Mouse (Mus musculus): ENCODE results near the gene Nup62.
A peak's percentile ranks its signal among the peaks of the same experiment; 100 is the strongest.

Nup62 gene

DNA sequence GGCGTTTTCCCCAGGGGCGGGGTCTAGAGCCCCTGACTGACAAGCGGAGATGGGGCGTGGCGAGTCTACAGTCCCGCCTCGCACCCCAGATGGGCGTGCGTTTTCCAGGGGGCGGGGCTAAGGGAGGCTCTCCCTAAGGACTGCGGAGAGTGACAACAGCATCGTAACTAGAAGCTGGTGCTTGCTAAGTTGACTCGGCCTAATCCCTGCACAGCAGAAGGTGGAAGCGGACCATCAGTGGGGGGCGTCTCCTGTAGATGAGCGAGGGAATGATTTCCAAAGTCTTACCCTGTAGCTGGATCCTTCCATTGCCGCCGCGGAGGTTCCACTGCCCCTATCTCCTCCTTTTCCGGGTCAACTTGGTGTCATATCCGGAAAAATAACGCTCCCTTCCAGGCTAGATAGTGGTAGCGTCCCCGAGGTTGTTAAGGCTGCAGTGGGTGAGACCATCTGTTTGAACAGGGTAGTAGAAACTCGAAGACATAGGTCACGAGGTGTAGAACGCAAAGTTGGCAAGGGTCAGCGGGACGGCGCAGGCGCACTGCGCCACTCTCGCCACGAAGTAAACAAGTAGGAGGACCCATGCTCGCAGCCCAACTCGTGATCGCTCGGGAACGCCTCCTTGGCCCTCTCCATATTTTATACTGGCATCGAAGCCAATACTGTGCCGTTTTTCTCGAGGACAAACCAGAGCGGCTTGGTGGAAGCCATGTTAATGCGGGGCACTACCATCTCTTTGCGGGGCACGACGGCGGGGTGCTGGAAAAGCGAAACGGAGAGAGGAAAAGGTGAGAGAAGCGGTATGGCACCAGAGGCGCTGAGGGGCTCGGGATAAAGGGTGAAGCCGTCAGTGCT lies 32.9 kb downstream of the Nup62 start, which contains the start of the genes Akt1s1 and Tbc1d17:
TSS of gene Akt1s1 (plus strand) at position 431 of the 855 bp plus-strand sequence.
TSS of gene Tbc1d17 (minus strand) at position 519 of the 855 bp plus-strand sequence.
- peak; percentile 100 for DNase-seq (ENCODE audit: inconsistent age in 2 of 2, low spot score in 1 of 2)

DNA sequence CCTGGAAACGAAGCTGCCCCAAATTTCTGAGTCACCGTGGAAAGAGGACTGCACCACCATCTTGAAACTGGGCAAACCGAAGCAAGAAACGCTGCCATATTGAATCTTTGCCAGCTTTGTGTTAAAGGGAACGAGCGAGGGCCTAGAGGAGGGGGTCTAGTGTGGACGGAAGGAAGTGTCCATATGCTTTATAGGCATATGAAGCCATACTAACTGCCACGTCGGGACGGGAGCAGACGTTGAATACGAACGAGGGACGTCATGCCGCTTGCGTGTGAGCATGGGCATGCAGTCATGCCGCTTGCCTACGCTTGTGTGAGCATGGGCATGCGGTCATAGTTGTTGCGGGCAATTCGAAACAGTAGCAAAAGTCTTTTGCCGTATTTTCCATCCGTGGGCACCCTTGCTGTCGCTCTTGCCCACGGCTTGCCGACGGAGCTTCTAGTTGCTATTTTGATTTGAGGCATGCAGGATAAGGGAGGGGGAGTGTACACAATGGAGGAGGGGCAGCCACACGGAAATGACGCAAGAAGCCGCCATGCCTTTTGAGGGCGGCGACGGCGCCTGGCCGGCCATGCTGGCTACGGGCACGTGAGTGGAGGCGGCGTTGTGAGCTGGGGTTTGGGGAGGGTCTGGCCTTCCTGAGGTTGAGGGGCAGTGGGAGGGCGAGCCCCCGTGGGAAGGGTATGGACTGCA lies 33.7 kb downstream of the Nup62 start:
- peak; percentile 94 to 97 for DNase-seq (ENCODE audit: inconsistent age in 2 of 2, low spot score in 1 of 2)

DNA sequence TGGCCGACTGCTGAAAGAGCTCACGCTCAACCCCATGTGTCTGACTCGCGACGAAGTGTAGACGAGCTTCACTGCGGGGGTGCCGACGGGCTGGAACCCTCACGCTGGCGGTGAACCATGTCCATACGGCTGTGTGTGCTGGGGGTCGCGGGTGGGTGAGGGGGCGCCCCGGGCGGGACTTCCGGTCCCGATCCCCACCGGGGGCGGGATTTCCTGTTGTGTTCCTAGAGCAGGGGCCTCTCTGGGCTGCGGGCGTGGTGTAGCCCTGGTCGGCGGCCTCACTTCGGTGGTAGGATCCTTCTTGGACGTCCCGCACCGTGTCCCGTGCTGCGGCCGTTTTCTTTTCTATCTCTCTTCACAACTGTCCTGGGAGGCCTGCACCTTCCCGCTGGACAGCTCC lies 34.3 kb downstream of the Nup62 start:
- peak; percentile 85 to 93 for DNase-seq (ENCODE audit: inconsistent age in 2 of 2, low spot score in 1 of 2)

DNA sequence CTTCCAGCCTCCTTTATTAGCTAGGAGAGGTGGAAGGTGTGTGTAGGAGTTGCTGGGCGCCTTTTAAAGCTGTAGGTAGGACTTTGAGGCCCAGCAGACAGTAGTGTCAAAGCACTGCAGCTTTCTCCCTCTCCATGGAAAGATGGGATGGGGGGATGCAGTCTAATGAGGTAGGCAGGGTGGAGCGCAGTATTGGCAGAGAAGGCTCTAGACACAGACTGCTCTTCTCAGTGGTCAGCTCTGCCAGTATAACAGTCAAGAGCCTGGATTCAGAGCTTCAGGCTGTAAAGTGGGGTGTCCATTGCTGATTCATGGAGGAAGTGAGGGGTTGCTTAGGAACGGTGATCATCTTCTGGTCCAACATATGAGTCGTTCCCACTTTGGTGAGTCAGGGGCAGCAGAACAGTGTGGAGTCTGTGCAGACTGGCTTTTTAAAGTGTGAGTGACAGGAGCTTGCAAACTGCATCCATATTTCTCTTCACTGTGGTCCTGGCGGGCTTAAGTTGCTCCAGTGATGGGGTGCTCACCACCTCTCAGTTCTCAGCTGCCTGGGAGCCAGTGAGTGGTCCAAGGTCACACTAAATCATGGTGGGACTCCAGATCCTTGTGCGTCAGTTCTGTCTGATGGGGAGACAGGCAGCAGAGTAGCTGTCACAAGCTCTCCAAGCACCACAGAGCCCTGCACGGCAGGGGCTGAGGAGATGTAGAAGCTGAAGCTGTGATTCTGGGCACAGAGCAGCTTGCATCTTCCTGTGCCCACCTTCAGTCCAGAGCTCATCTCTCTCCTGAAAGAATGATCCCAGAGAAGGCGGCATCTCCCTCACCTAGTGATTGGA lies 35.1 kb downstream of the Nup62 start:
- peak; percentile 40 to 60 for DNase-seq (ENCODE audit: inconsistent age in 2 of 2, low spot score in 1 of 2)

DNA sequence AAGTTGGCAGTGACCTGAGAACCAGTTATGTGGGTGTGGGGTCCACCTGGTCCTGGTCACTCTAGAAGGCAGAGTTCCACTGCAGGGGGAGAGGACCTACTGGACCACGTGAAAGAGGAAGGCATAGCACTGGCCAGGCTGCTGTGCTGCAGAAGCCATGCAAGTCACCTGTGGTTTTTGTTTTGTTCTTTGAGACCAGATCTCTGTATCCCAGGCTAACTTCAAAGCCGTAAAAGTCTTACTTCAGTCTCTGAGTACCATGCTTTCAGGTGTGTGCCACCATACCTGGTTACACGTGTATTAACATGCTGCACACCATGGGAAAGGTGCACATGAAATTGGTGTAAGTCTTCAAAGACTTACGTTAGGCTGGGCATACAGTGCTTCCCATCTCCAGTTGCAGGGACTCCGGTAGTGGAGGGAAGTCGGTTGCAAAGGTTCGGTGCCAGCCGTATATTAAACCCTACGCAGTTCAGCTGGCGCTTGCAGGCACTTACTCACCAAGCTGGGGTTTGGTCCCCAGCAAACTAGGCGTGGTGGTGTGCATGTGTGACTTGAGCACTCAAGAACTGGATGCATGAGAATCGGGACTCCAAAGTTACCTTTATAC lies 35.8 kb downstream of the Nup62 start:
- DNase-seq (ENCODE audit: inconsistent age in 2 of 2, low spot score in 1 of 2), result no peak

DNA sequence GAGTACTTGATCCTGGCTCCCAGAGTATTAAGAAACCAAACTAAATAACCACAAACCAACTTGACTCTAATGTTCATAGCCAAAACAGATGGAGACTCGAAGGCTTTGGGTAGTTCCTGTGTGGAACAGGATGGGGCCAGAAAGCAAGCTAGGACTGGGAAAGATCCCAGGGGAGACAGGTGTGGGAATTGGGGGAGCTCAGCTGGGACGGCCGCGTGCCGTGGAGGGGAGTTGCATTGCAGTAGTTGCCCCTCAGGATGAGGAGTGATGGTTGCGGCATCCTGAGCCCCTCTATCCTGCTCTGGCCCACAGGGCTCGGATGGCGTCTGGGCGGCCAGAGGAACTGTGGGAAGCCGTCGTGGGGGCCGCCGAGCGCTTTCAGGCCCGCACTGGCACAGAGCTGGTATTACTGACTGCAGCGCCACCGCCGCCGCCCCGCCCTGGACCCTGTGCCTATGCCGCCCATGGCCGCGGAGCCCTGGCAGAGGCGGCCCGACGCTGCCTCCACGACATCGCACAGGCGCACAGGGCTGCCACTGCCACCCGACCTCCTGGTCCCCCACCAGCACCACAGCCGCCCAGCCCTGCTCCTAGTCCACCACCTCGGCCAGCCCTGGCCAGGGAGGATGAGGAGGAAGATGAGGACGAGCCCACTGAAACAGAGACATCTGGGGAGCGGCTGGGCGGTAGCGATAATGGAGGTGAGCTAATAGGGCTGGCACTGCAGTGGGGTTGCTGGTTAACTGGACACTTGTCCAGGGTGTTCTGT lies 36.6 kb downstream of the Nup62 start:
- DNase-seq (ENCODE audit: inconsistent age in 2 of 2, low spot score in 1 of 2), result peak; percentile 55 to 56

DNA sequence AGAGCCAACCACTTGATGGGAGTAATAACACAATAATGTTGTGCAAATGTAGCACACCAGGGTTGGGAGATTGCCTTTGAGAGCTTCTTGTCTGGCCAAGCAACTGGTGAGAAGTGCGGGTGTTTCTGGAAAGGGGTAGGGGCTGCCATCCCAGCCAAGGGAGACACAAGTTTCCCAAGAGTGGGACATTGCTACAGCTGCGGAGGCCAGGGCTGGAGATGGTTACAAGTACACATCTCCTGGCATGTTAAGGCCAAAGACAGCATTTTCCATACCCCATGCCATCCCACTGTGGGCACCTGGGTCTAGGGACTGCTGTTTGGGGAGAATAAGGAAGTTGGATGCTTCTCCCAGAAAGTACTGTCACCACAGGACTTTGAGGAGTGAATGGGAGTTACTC lies 37.2 kb downstream of the Nup62 start:
- DNase-seq (ENCODE audit: inconsistent age in 2 of 2, low spot score in 1 of 2), result peak in 1 of 2 experiments; percentile 62

DNA sequence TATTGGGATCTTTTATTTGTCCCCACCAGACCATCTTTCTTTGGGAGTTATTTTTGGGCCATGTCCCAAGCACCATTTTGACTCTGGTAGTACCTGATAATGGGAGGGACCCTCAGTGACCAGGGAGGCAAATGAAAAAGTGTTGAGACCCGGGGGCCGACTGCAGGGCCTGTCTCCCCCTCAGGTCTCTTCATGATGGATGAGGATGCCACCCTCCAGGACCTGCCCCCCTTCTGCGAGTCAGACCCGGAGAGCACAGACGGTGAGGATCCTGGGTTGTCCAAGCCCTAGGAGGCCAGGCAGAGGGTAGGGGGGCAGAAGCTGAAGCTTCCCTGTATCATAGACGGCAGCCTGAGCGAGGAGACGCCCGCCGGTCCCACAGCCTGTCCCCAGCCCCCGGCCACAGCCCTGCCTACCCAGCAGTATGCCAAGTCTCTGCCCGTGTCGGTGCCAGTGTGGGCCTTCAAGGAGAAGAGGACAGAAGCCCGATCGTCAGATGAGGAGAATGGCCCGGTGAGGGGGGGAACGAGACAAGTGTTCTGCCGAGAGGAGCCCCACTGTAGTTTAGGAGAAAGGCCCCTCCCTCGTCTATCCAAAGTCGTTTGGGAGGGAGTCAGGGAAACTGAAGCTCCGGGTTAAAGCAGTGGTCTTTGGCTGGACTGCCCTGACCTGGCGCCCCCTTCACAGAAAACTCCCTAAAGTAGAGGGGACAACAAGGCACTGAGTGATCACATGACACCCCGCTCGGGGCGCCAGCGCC lies 37.9 kb downstream of the Nup62 start:
- no peak for DNase-seq (ENCODE audit: inconsistent age in 2 of 2, low spot score in 1 of 2)

DNA sequence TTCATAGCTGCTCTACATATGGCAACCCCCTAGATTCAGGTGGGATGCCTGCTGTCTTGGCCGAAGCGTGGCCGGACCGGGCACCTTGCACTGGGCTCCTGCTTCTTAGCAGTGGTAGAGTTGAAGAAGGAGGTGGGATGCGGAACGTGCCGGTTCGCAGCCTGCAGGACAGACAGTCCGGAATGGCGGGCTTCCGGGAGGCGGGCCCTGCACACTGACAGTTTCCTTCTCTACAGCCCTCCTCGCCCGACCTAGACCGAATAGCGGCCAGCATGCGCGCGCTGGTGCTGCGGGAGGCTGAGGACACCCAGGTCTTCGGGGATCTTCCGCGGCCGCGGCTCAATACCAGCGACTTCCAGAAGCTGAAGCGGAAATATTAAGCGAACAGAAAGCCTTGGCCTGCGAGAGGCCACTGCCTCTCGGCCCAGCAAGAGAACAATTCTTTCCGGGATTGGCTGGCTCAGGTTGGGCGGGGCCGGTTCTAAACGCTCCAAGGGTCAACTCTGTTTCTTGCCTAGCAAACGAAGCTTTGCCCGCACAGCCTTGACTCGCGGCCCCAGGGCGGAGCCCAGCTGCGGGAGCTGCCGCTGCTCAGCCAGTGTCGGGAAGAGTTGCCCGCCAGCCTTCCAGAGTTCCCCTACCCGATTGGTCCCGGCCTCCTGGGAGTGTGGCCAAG lies 38.6 kb downstream of the Nup62 start:
- DNase-seq (ENCODE audit: inconsistent age in 2 of 2, low spot score in 1 of 2), result peak; percentile 95 to 98

DNA sequence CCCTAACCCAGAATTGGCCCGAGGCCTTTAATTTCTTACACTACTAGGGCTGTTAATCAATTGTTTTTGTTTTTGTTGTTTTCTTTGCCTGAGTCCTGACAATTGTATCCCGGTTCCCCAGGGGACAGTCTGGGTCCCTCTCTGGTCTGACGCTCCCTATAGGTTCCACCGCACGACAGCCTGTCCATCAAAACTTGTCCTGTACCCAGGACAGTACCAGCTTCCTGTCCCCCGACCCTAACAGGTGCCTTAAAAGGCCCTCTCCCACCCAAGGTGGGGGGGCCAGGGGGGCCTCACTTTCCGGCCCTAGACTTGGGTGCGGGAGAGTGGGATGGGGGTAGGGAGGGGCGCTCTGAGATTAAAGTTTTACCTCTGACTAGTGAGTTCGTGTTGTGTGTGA lies 39.1 kb downstream of the Nup62 start:
- no peak for DNase-seq (ENCODE audit: inconsistent age in 2 of 2, low spot score in 1 of 2)

DNA sequence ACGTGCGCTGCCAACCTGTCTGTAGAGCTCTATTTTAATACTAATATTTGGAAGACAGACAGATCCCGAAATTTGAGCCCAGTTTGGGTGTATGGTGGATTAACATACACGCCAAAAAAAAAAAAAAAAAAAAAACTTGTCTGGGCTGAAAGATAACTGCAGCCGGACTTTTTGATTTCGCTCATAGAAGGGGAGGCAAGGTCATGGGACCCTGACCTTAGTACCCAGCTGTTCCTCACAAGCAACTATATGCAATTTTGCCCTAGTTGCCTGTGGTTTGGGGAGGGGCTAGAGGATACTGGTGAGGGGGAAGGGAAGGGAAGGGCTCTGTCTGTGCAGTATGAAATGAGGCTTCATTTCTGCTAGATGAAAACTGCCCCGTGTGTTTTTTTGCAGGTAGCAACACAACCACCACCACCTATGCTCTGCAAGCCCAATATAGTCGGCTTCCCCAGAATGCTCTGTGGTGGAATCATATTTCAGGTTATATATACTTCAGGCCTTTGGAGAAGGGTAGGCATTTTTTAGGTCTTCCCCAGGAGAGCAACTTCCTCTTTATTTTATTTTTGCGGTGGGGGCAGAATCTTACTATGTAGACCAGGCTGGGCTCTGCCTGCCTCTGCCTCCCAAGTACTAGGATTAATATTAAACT lies 40.5 kb downstream of the Nup62 start:
- DNase-seq (ENCODE audit: inconsistent age in 2 of 2, low spot score in 1 of 2), result no peak

DNA sequence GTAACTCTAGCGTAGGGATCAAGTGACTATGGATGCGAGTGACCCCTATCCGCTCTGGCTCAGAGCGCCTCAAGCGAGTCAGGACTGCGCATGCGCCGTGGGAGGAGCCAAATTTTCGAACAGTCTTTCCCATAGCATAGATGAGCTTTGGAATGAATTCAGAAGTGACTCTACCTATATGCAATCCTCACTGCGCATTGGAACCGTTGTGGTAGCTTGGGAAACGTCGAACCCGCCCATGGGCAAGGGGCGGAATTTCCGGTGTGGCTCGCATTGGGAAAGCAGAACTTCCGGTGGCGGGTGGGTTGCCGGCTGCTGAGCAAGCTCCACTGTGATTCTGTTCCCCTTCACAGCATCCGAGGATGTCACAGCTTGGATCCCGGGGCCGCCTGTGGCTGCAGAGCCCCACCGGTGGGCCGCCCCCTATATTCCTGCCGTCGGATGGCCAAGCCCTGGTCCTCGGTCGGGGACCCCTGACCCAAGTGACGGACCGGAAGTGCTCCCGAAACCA lies 41.2 kb downstream of the Nup62 start, which contains the start of gene Pnkp:
TSS of gene Pnkp (plus strand) at position 98 of the 511 bp plus-strand sequence.
- peak; percentile 90 to 97 for DNase-seq (ENCODE audit: inconsistent age in 2 of 2, low spot score in 1 of 2)

DNA sequence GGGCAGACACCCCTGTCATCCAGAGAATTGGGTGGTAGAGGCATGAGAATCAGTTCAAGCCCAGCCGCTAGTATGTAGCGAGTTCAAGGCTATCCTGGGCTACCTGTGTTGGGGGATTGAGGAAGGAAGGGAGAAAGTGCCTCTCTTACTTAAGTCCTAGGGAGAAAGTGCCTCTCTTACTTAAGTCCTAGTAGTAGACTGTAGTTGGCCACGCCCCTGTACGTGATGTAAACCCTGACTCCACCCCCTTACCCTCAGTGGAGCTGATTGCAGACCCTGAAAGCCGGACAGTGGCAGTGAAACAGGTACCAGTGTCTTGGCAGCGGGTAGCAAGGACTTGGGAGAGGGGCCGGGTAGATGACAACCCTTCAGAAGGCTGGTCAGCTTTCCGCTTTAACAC lies 42.0 kb downstream of the Nup62 start:
- DNase-seq (ENCODE audit: inconsistent age in 2 of 2, low spot score in 1 of 2), result peak; percentile 62 to 83

DNA sequence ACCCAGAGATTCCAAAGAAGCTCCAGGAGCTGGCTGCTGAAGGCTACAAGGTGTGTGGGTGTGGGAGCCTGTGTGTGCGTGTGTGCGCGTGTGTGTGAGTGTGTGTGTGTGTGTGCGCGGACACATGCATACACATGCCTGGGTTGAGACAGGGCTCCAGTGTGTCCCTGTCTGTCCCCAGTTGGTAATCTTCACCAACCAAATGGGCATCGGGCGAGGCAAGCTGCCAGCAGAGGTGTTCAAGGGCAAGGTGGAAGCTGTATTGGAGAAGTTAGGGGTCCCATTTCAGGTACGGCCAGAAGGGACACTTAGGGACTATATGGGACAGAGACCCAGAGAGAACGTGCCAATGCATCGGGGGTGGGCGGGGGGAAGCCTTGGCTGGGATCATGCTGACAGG lies 44.0 kb downstream of the Nup62 start:
- DNase-seq (ENCODE audit: inconsistent age in 2 of 2, low spot score in 1 of 2), result no peak

DNA sequence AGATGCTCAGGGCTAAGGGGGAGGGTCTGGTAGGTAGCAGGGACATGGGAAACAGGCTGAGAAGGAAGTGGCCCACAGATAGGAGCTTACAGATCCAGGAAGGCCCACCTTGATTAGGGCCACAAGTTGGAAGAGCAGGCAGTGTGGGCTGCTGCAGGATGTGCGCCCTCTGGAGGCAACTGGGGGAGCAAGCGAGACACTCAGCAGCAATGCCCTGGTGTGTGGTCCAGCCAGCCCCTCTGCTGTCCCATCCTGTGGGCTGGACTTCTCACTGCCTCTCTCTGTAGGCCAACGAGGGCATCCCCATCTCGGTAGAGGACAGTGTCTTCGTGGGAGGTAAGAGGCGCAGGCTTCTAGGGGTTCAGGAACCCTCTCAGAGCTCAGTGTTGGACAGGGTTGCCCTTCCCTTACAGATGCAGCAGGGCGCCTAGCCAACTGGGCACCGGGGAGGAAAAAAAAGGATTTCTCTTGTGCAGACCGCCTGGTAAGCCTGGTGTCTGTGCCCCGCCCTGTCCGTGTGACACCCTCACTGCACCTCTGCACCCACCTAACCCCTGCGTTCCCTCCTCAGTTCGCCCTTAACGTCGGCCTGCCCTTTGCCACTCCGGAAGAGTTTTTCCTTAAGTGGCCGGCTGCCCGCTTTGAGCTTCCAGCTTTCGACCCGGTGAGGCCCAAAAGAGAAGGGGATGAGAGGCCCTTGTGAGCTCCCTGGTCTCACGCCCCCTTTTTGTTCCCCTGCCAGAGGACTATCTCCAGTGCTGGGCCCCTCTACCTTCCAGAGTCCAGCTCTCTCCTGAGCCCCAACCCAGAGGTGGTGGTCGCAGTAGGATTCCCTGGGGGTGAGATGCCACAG lies 44.9 kb downstream of the Nup62 start:
- peak; percentile 75 to 91 for DNase-seq (ENCODE audit: inconsistent age in 2 of 2, low spot score in 1 of 2)

DNA sequence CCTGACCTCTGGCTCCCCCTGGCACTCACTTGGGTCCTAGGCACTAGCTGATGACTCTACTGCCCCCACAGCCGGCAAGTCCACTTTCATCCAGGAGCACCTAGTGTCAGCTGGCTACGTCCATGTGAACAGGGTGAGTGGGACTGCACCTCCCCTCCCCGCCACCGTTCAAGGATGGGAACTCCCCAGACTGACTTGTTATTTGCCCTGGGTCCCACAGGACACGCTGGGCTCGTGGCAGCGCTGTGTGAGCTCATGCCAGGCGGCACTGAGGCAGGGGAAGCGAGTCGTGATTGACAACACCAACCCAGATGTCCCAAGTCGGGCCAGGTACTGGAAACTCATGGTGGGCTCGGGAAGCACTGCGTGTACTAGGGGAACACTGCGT lies 45.5 kb downstream of the Nup62 start:
- DNase-seq (ENCODE audit: inconsistent age in 2 of 2, low spot score in 1 of 2), result peak; percentile 47 to 65

DNA sequence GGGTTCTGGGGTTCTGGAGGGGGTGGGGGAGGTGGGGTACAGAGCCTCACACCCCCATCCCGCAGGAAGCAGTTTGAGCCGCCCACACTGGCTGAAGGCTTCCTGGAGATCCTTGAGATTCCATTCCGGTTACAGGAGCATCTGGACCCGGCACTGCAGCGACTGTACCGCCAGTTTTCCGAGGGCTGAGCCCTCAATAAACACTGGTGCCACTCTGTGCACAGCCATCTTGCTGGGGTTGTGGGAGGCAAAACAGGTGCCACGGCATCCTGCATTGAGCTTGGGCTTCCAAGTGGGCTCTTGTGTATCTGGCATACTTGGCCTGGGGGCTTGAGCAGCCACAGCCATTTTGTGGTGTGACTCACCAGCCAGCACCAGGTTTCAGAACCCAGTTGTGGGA lies 46.5 kb downstream of the Nup62 start:
- DNase-seq (ENCODE audit: inconsistent age in 2 of 2, low spot score in 1 of 2), result peak; percentile 54 to 76

All from adrenal gland, adult (tissue).